Mouse (Mus musculus): ENCODE measurements around the gene Maz.

The Maz gene

GRCm38 (mm10) chr7:127008239-127009019 lies 18.4 kb downstream of the Maz start:
- peak; percentile 51 for DNase-seq (ENCODE audit: low spot score)

GRCm38 (mm10) chr7:127007313-127008024 lies 19.4 kb downstream of the Maz start:
- no peak for DNase-seq (ENCODE audit: low spot score)

GRCm38 (mm10) chr7:127004122-127004875 lies 22.5 kb downstream of the Maz start:
- DNase-seq (ENCODE audit: low spot score): no peak

DNA sequence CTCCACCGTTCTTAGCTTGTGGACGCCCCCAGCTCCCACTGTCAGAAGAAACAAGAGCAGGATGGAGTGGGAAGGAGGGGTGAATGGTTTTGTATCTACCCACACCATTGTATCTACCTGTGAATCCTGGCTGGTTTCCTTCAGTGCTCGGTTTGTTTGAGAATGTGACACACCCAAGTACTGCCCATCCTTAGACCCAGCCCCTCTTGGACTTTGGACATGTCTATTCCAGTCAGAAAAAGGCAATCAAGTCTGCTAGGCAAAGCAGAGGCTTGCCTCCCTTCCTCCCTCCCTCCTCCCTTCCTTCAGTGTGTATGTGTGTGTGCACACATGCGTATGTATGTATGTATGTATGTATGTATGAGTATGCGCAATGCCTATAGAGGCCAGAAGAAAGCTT lies 23.2 kb downstream of the Maz start:
- peak; percentile 75 for DNase-seq (ENCODE audit: low spot score)

DNA sequence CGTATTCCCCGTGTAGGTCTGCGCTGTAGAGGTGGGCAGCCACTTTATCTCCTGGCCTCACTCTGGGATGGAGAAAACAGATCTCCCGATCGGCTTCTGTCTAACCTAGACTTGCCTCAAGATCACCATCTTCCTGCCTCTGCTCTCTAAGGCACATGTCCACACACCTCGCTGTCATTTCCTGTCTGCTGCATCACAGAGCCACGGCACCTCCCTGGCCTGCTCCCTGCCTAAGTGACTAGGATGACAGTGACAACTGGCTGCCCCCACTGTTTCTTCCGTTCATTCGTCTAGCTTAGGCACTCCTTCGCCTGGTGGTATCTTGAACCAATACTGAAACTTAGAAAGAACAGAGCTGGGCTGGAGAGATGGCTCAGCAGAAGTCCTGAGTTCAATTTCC lies 27.3 kb downstream of the Maz start:
- DNase-seq (ENCODE audit: low spot score): no peak

DNA sequence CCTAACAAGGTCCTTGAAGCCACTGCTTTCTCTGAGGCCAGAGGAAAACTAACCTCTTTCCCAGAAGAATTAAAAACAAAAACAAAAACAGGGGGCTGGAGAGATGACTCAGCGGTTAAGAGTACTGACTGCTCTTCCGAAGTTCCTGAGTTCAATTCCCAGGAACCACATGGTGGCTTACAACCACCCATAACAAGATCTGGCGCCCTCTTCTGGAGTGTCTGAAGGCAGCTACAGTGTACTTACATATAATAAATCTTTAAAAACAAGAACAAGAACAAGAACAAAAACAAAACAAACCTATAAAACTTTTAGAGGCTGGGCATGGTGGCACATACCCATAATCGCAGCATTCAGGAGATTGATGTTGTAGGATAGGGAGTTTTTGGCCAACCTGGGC lies 30.4 kb downstream of the Maz start:
- DNase-seq (ENCODE audit: low spot score): no peak

DNA sequence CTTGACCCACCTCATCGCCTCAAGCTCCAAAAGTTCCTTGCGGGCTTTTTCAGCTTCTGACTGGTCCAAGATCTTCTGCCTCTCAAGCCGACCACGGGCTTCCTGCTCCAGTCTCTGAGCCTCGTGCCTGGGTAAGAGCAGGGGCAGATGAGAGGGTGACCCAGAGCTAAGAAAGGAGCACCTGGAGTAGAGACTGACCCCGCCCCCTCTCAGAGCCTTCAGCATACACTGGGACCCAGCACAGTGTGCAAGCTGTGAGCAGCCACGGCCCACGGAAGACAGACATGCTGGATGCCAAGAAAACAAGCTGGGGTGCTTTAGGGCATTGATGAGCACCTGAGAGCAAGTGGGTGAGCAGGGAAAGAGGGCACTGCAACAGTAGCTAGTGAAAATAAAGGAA lies 38.0 kb downstream of the Maz start:
- no peak for DNase-seq (ENCODE audit: low spot score)

DNA sequence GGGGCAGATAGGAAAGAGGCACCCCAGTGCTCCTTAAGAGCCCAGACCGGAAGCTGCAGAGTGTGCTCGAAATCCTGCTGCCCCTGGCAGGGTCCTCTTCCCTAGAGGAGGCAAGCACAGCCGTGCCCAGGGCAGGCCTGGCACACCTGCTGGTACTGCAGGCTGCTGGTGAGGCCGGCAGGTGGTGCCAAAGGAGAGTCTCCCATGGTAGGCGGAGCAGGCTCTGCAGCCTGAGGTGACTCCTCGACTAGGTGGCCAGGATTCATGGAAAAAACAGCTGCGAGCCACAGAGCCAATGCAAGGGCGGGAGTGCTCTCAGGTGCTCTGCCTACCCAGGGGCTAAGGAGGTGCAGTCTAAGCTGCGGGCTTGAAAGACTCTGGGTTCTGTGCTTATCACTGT lies 40.5 kb downstream of the Maz start:
- DNase-seq (ENCODE audit: low spot score): no peak

DNA sequence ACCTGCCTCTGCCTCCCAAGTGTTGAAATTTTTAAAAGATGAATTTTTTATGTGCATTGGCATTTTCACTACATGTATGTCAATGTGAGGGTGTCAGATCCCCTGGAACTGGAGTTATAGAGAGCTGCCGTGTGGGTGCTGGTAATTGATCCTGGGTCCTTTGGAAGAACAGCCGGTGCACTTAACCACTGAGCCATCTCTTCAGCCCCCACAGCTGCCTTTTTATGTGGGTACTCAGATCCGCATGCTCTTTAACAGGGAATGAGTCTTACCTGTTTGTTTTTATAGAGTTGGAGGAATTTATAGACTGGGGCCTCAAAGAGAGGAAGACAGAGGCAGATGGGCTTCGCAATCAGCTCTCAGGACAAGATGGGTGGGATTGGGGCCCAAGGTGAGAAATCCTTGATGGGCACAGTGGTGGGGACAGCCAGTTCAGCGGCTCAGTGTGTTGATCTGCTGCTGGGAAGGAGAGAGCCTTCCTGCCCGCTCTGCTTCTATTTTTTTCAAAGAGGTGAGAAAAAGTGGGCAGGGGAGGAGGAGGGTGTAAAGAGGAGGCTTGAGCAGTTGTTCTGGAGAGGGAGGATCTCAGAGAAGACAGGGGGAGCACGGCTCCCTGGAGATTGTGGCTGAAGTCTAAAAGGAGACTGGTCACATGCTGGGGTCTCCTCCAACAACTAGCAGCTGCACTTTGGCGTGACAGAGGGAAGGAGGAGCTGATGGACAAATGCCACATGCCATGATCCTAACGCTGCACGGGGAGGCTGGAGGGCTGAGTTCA lies 42.0 kb downstream of the Maz start:
- DNase-seq (ENCODE audit: low spot score): no peak

DNA sequence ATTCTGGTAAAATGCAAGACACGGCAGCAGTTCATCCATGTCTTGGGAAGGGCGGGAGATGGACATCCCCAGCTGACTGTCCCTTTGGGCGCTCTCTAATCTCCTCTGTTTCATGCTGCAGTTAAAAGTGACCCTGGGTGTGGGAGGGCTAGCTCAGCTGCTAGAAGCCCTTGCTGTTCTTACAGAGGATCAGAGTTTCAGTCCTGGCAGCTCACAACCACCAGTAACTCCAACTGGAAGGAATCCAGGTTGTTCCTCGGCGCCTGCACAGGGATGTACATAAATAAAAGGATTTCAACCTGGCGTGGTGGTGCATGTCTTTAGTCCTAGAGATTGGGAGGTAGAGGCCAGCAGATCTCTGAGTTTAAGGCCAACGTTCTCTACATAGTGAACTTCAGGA lies 43.7 kb downstream of the Maz start:
- DNase-seq (ENCODE audit: low spot score): no peak

DNA sequence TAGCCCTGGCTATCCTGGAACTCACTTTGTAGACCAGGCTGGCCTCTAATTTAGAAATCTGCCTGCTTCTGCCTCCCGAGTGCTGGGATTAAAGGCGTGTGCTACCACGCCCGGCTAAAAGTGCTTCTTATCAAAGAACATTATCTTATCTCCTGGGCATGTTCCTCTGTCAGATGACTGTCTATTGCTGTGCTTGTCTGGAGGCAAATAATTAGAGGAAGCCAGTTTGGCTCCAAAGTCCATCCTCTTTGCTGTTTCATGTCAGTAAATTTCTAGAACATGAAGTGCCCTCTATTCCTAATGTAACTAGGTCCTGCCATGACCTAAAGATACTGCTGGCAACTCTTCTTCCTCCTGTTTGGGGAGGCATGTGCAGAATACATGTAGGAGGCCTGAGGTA lies 44.8 kb downstream of the Maz start:
- DNase-seq (ENCODE audit: low spot score): peak; percentile 42

DNA sequence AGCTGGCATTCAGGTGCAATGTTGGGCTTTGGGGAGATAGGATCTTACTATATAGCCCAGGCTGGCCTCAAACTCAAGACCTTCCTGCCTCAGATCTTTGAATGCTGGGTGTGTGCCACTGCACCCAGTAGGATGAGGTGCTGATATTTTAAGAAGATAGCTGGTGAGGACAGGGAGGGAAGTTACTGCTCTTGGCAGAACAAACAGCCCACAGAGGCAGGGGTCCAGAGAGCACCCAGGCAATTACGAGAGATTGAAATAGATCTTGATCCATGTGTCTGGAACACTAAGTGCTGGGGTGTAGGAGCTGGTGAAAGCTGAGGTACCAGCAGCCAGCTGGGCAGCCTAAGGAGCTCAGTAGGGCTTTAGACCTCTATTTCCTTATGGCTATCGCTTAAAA lies 45.2 kb downstream of the Maz start:
- no peak for DNase-seq (ENCODE audit: low spot score)

DNA sequence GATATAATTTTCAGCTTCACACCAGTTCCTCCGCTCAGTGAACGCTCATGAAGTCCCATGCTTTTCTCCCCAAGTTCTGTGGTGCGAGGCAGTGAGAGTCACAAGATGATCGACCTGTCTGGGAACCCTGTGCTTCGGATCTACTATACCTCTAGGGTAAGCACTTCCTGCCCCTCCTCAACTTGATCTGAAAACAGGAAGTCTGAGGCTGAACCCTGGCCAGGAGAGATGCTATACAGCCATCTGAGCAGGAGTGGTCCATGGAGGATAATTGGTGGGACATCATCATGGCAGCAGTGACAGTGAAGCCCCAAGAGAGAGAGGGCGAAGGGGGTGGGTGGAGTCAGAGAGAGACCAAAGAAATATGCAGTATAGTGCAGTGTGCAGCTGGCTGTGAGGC lies 48.0 kb downstream of the Maz start:
- no peak for DNase-seq (ENCODE audit: low spot score)

DNA sequence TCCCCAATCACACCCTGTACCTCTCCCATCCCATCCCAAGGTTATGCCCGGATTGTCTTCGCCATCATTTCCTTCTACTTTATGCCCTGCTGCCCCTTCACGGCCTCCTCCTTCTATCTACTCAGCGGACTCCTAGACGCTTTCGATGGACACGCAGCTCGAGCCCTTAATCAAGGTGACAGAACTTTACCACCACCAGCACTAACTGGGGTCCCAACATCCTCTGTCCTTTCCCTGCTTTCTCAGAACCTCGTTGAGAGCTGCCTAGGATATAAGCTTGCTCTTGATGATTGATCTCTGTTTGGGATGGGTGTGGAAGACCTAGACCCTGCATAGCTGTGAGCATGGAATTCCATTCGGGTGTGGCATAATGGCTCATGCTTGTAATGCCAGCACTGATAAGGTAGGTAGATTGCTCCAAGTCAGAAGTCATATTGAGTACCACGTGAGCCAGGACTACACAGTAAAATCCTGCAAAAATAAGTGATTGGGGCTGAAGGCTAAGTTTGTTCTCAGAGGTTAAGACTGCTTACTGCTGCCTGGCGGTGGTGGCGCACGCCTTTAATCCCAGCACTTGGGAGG lies 49.9 kb downstream of the Maz start:
- no peak for DNase-seq (ENCODE audit: low spot score)

DNA sequence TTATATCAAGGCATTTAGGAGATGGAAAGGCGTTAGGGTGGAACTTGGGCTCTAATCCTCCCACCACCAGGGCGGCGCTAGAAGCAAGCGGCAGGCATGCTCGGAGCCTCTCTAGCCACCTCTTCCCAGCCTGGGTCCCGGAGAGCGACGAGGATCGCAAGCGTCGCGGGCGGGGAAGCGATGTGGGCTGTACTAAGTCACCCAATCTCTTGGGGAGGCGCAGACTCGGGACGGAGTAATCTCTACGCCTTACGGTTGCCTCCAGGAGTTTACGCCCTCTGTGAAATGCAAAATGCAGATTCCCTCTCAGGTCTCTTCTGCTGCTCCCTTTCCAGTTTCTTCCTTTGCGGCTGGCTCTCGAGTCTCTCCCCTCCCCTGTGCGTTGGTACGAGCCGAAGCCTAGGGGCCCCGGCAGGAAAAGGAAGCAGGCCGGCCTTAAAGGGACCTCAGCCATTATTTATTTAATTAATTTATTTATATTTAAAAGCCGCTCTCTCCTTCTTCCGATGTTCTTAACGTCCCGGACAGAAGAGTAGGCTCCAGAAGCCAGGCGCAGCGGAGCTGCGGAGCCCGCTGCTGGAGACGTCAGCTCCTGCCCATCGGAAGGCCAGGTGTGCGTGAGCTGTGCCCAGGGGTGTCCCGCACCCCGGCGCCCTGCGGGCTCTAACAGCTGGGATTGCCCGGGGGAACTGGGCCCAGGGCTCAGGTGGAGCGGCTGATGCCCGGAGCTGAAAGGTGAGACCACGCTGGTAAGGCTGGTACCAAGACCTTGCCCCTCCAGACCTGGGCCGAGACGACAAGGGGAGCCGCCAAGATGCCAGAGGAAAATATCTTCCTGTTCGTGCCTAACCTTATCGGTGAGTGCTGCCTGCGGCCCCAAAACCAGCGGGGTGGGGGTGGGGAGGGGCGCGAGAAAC lies 50.6 kb downstream of the Maz start, which contains the start of gene Cdiptos:
Gene Cdiptos (minus strand): TSS at position 149 of the 917 bp plus-strand sequence.
- DNase-seq (ENCODE audit: low spot score): peak; percentile 92

DNA sequence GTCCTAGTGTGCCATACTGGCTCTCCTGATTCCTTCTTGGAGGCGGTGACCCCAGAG lies 51.1 kb downstream of the Maz start, which contains the start of gene Cdipt:
Gene Cdipt (plus strand): TSS at position 22 of the 57 bp plus-strand sequence.
- no peak for DNase-seq (ENCODE audit: low spot score)

GRCm38 (mm10) chr7:126975493-126975892 lies 51.3 kb downstream of the Maz start:
- no peak for DNase-seq (ENCODE audit: low spot score)

Measured in yolk sac, embryonic 10.5 days (tissue).